Mouse (Mus musculus) stomach, postnatal 0 days (tissue): ENCODE measurements at regions not wholly inside any gene's neighbourhood (a gene's known extent, or its start where the extent isn't known, plus 50 kb on each side); places are given as distances from the start of the nearest gene placed in this dataset.

Experiments used
- CTCF ChIP-seq: IDR thresholded peaks from 2 replicates; pipeline ENCODE4 v1.5.1; 2016; ENCODE audit warnings: antibody characterized with exemption, low read depth, mild to moderate bottlenecking, moderate library complexity
- EP300 ChIP-seq: optimal IDR thresholded peaks from 2 replicates; pipeline ENCODE3; 2016; ENCODE audit warnings: antibody characterized with exemption

GRCm38 (mm10) chr11:121770061-121770460, 60.0 kb upstream of the Ptchd3 start:
- TF ChIP-seq CTCF: no peak
- no peak for TF ChIP-seq EP300
